Comparison of ENCODE assay signal across 8 mouse cellular contexts in genomic region chr17:83267202-83268128, GRCm38 (mm10). TPM values are rescaled to one million over a fixed set of nuclear protein-coding genes. Genes with fewer than 3 reads are reported as not detected.
DNase-seq lines count a peak whose midpoint lies in the region; ATAC-seq and TF ChIP-seq lines count a peak whose summit lies in the region.

No protein-coding gene starts in this region.

- 0 out of 2 replicates have a peak, but pooled peaks cover 2% of the 10 kb centered on the region for H3K27me3 ChIP-seq in G1E (ENCODE audit: insufficient read depth, low read length)
- no peaks in the 10 kb centered on the region for H3K27me3 ChIP-seq in forebrain, embryonic 16.5 days (replicated peaks; ENCODE audit: control insufficient read depth, insufficient read depth, low read length)
- H3K27me3 ChIP-seq in hindbrain, embryonic 11.5 days (ENCODE audit: control insufficient read depth, insufficient read depth, low read length): no peaks in the 10 kb centered on the region
- no peaks in the 10 kb centered on the region for H3K27me3 ChIP-seq in lung, embryonic 16.5 days (ENCODE audit: control insufficient read depth, insufficient read depth, low read depth, low read length)

- H3K27ac ChIP-seq in forebrain, embryonic 16.5 days (ENCODE audit: low read length): peak overlapping the region; percentile 66; the same call in 1 of the 2 replicates
- H3K27ac ChIP-seq in hindbrain, embryonic 11.5 days (ENCODE audit: low read depth, low read length): no peak overlapping the region
- H3K27ac ChIP-seq in lung, embryonic 16.5 days (ENCODE audit: low read length): 0 out of 2 replicates have a peak overlapping the region, but pooled peaks have one; percentile 26
- H3K27ac ChIP-seq in olfactory bulb, adult 2 months (ENCODE audit: insufficient read depth, low read depth, low read length): no peak overlapping the region

- H3K36me3 ChIP-seq in G1E (replicated peaks): no peaks in the 10 kb centered on the region
- H3K36me3 ChIP-seq in forebrain, embryonic 16.5 days (ENCODE audit: control insufficient read depth, insufficient read depth): no peaks in the 10 kb centered on the region
- H3K36me3 ChIP-seq in hindbrain, embryonic 11.5 days (ENCODE audit: control insufficient read depth, insufficient read depth, low read length): no peaks in the 10 kb centered on the region
- no peaks in the 10 kb centered on the region for H3K36me3 ChIP-seq in lung, embryonic 16.5 days (ENCODE audit: control insufficient read depth, insufficient read depth, low read length)

- ATAC-seq in G1E (ENCODE audit: extremely low read depth, insufficient number of reproducible peaks, low FRiP score, poor library complexity, severe bottlenecking): peak; percentile 28; the same call in 1 of the 2 replicates
- ATAC-seq in forebrain, embryonic 16.5 days: peak; percentile 99
- peak; percentile 94 for ATAC-seq in hindbrain, embryonic 11.5 days (ENCODE audit: low FRiP score)
- ATAC-seq in lung, embryonic 16.5 days (ENCODE audit: low read depth): peak; percentile 95

- H3K9me3 ChIP-seq in G1E (replicated peaks): no peaks in the 10 kb centered on the region
- H3K9me3 ChIP-seq in forebrain, embryonic 16.5 days (ENCODE audit: control insufficient read depth, low read length): no peaks in the 10 kb centered on the region
- no peaks in the 10 kb centered on the region for H3K9me3 ChIP-seq in hindbrain, embryonic 11.5 days (ENCODE audit: control insufficient read depth, low read length)
- H3K9me3 ChIP-seq in lung, embryonic 16.5 days (ENCODE audit: control insufficient read depth, low read length): no peaks in the 10 kb centered on the region

- WGBS in forebrain, embryonic 16.5 days: 40% methylated on average over 23 of the region's 23 CpGs
- WGBS in hindbrain, embryonic 11.5 days: 55% methylated on average over 23 of the region's 23 CpGs
- 41% methylated on average over 23 of the region's 23 CpGs for WGBS in lung, embryonic 16.5 days
- 32% methylated on average over 23 of the region's 23 CpGs for whole genome bisulfite sequencing in olfactory bulb, adult 2 months

- peak overlapping the region; percentile 64 for H3K4me2 ChIP-seq in forebrain, embryonic 16.5 days (ENCODE audit: low read length)
- H3K4me2 ChIP-seq in hindbrain, embryonic 11.5 days (replicated peaks; ENCODE audit: low read depth, low read length): peak overlapping the region; percentile 33
- peak overlapping the region; percentile 79 for H3K4me2 ChIP-seq in lung, embryonic 16.5 days (ENCODE audit: low read depth, low read length)

- 0 out of 2 replicates have a peak overlapping the region, but pooled peaks have one; percentile 17 for H3K9ac ChIP-seq in forebrain, embryonic 16.5 days (replicated peaks; ENCODE audit: low read depth, low read length)
- no peak overlapping the region for H3K9ac ChIP-seq in hindbrain, embryonic 11.5 days (ENCODE audit: low read depth, low read length)
- peak overlapping the region; percentile 52 for H3K9ac ChIP-seq in lung, embryonic 16.5 days (ENCODE audit: low read length)

- no peak overlapping the region for H3K4me3 ChIP-seq in G1E (ENCODE audit: low read depth, low read length)
- peak overlapping the region; percentile 40 for H3K4me3 ChIP-seq in forebrain, embryonic 16.5 days (replicated peaks; ENCODE audit: low read length)
- 0 out of 2 replicates have a peak overlapping the region, but pooled peaks have one; percentile 12 for H3K4me3 ChIP-seq in hindbrain, embryonic 11.5 days (ENCODE audit: low read depth, low read length)
- H3K4me3 ChIP-seq in lung, embryonic 16.5 days (ENCODE audit: low read length): peak overlapping the region; percentile 42
- peak overlapping the region; percentile 22 for H3K4me3 ChIP-seq in olfactory bulb, adult 2 months (ENCODE audit: insufficient read depth, low read depth, low read length)

- TF ChIP-seq CTCF in G1E (IDR thresholded peaks at IDR 0.05; ENCODE audit: low read depth, low read length): no peak
- no peak for TF ChIP-seq CTCF in olfactory bulb, adult 2 months (IDR thresholded peaks at IDR 0.05; ENCODE audit: insufficient read depth, low read depth, low read length)

- no peak for DNase-seq in G1E (ENCODE audit: low spot score)
- DNase-seq in cerebellum, adult 11 months: peak; percentile 30
- DNase-seq in hindbrain, embryonic 11.5 days (ENCODE audit: low spot score): peak; percentile 79
- peak; percentile 66 to 68 for DNase-seq in layer of hippocampus, postnatal 10 days (ENCODE audit: low spot score in 2 of 2)
- DNase-seq in thymus, postnatal 36 days: peak; percentile 70 to 82

- no peaks in the 10 kb centered on the region for H3K4me1 ChIP-seq in G1E (ENCODE audit: insufficient read depth, low read depth, low read length)
- peaks cover 7% of the 10 kb centered on the region; the same call in 1 of the 2 replicates for H3K4me1 ChIP-seq in forebrain, embryonic 16.5 days (replicated peaks; ENCODE audit: control insufficient read depth, insufficient read depth, low read length)
- no peaks in the 10 kb centered on the region; the same call in 1 of the 2 replicates for H3K4me1 ChIP-seq in hindbrain, embryonic 11.5 days (replicated peaks; ENCODE audit: control insufficient read depth, insufficient read depth, low read length)
- H3K4me1 ChIP-seq in lung, embryonic 16.5 days (replicated peaks; ENCODE audit: control insufficient read depth, insufficient read depth, low read length): 0 out of 2 replicates have a peak, but pooled peaks cover 6% of the 10 kb centered on the region
- H3K4me1 ChIP-seq in olfactory bulb, adult 2 months (ENCODE audit: control insufficient read depth, insufficient read depth, low read length): peaks cover 2% of the 10 kb centered on the region

- no peak for TF ChIP-seq POLR2A in olfactory bulb, adult 2 months (IDR thresholded peaks at IDR 0.05; ENCODE audit: insufficient read depth, low read depth, low read length)

RNA-seq across cellular contexts. Expression of gene Pkdcc, which starts 52.4 kb away (rescaled TPM):
- not detected in 2 replicates for total RNA-seq in G1E (2014; fragmentation: Nextera tagmentation)
- total RNA-seq in G1E (2017): not detected in 2 replicates
- not detected in 2 replicates for polyA plus RNA-seq in G1E (2012)
- polyA plus RNA-seq in forebrain, embryonic 16.5 days (2015; fragmentation: Nextera tagmentation; extraction: Ambion mirVana): 5.5 and 5.8 TPM in 2 replicates
- 9.6 and 10.8 TPM in 2 replicates for polyA plus RNA-seq in hindbrain, embryonic 11.5 days (2014; fragmentation: Nextera tagmentation; extraction: Ambion mirVana)
- 10 to 100 TPM; 19.1 to 22.1 TPM for total RNA-seq in layer of hippocampus, postnatal 10 days (2021)
- 9.2 and 10.3 TPM in 2 replicates for polyA plus RNA-seq in lung, embryonic 16.5 days (2015; fragmentation: Nextera tagmentation; extraction: Ambion mirVana)
- polyA plus RNA-seq in olfactory bulb, adult 2 months (2012; ENCODE audit: insufficient read depth, insufficient read length, low replicate concordance, missing spikeins): not detected in 2 replicates

Comparison
In these comparisons a context has a peak if more than half of its experiments do, and no peak if none do; other contexts are left out.
1. ATAC-seq: peak in every context shown above with its lines; median percentile 99 in forebrain, embryonic 16.5 days; 95 in lung, embryonic 16.5 days; 94 in hindbrain, embryonic 11.5 days; 28 in G1E.
2. H3K27ac ChIP-seq: peak in forebrain, embryonic 16.5 days (single experiment) and lung, embryonic 16.5 days (single experiment); none in hindbrain, embryonic 11.5 days (single experiment) and olfactory bulb, adult 2 months (single experiment).
3. Peak in every context shown above with its lines, with median percentiles within 50 percentile points of each other: H3K4me2 ChIP-seq.